Mouse (Mus musculus) embryonic facial prominence, embryonic 14.5 days (tissue): Measurements from ENCODE around the gene Apom. TPM values are rescaled to one million over a fixed set of nuclear protein-coding genes. Genes with fewer than 3 reads are reported as not detected.

Experiments used
- ATAC-seq: fragments of 200-750 bp; cut with Nextera tagmentation; 2 replicates; pipeline ENCODE4 v1.8.0; 2017; ENCODE audit warnings: low read depth, moderate number of reproducible peaks, moderate TSS enrichment
- DNase-seq: peaks from one replicate; pipeline ENCODE4 v3.0.0-alpha.2; 2015; ENCODE audit warnings: low spot score
- H3K27ac ChIP-seq: fragments of 300-500 bp; sonication (generic); replicated peaks from 2 replicates; pipeline ENCODE4 v1.5.1; 2014; ENCODE audit warnings: low read depth, mild to moderate bottlenecking, low read length, moderate library complexity
- H3K27me3 ChIP-seq: fragments of 300-500 bp; sonication (generic); replicated peaks from 2 replicates; pipeline ENCODE4 v1.6.1; 2014; ENCODE audit warnings: low read length; ENCODE audit not compliant: control insufficient read depth, insufficient read depth
- H3K36me3 ChIP-seq: fragments of 300-500 bp; sonication (generic); 2 replicates; pipeline ENCODE4 v1.6.1; 2014; ENCODE audit warnings: low read length, mixed read lengths; ENCODE audit not compliant: control insufficient read depth, insufficient read depth
- H3K4me1 ChIP-seq: fragments of 300-500 bp; sonication (generic); 2 replicates; pipeline ENCODE4 v1.6.1; 2014; ENCODE audit warnings: antibody characterized with exemption, low read length; ENCODE audit not compliant: control insufficient read depth, insufficient read depth
- H3K4me2 ChIP-seq: fragments of 300-500 bp; sonication (generic); 2 replicates; pipeline ENCODE4 v1.6.1; 2014; ENCODE audit warnings: low read depth, mild to moderate bottlenecking, low read length, moderate library complexity, mixed read lengths
- H3K4me3 ChIP-seq: fragments of 300-500 bp; sonication (generic); 2 replicates; pipeline ENCODE4 v1.5.1; 2014; ENCODE audit warnings: low read depth, mild to moderate bottlenecking, low read length
- H3K9ac ChIP-seq: fragments of 300-500 bp; sonication (generic); 2 replicates; pipeline ENCODE4 v1.6.1; 2014; ENCODE audit warnings: low read depth, mild to moderate bottlenecking, low read length, moderate library complexity, mixed read lengths
- H3K9me3 ChIP-seq: fragments of 300-500 bp; sonication (generic); 2 replicates; pipeline ENCODE4 v1.6.1; 2016; ENCODE audit warnings: low read length; ENCODE audit not compliant: control insufficient read depth
- WGBS: fragments of 180-500 bp; shearing (Covaris S2); extraction: QIAGEN DNeasy Blood & Tissue Kit; methylation state at CpG from one replicate; pipeline ENCODE4 v1.1.7; 2014; 5-methylcytosine and 5-hydroxymethylcytosine counted together
- polyA plus RNA-seq: library from polyadenylated mRNA; unstranded; fragments of >200 nt; fragmentation: Nextera tagmentation; extraction: Ambion mirVana; gene quantifications from 2 replicates; pipeline ENCODE4 v1.2.1, GENCODE M21; 2014

The Apom gene
- 0.28 TPM in 1 of 2 replicates, not detected in the other for polyA plus RNA-seq

GRCm38 (mm10) chr17:35131500-35132173, at the start of gene Apom:
Apom (minus strand) TSS chr17:35132050.
- H3K9me3 ChIP-seq: no peaks in the 10 kb centered on the region
- 0 out of 2 replicates have a peak, but pooled peaks cover 22% of the 10 kb centered on the region for H3K36me3 ChIP-seq
- no peak within 1 kb of the TSS for H3K4me3 ChIP-seq
- no peak within 1 kb of the TSS for H3K27ac ChIP-seq
- H3K4me2 ChIP-seq: no peak within 1 kb of the TSS
- 84% methylated on average over 15 of the region's 15 CpGs for WGBS
- DNase-seq (no peak), ATAC-seq (no peak)
- peaks cover 10% of the 10 kb centered on the region for H3K4me1 ChIP-seq
- no peaks in the 10 kb centered on the region for H3K27me3 ChIP-seq
- H3K9ac ChIP-seq: no peak within 1 kb of the TSS

- Histone ChIP-seq H3K9me3 (no peaks in the 10 kb centered on the region), H3K4me2 (no peak overlapping the region), H3K9ac (no peak overlapping the region), H3K27ac (no peak overlapping the region), H3K27me3 (no peaks in the 10 kb centered on the region), H3K36me3 (no peaks in the 10 kb centered on the region), H3K4me1 (no peaks in the 10 kb centered on the region), H3K4me3 (no peak overlapping the region)
- 95% methylated on average over 5 of the region's 5 CpGs for WGBS
- ATAC-seq (no peak), DNase-seq (no peak)
These were observed 48.2 kb upstream of the Apom start for GRCm38 (mm10) chr17:35180093-35180492.

GRCm38 (mm10) chr17:35178528-35178927, 46.7 kb upstream of the Apom start:
- H3K27me3 ChIP-seq: no peaks in the 10 kb centered on the region
- WGBS: 18% methylated on average over 5 of the region's 5 CpGs
- ATAC-seq (peak; percentile 82), DNase-seq (peak; percentile 74)
- H3K4me1 ChIP-seq: peaks cover 4% of the 10 kb centered on the region; the same call in 1 of the 2 replicates
- H3K9ac ChIP-seq: no peak overlapping the region
- no peak overlapping the region for H3K4me3 ChIP-seq
- no peaks in the 10 kb centered on the region for H3K9me3 ChIP-seq
- no peak overlapping the region for H3K4me2 ChIP-seq
- no peaks in the 10 kb centered on the region for H3K36me3 ChIP-seq
- H3K27ac ChIP-seq: no peak overlapping the region

GRCm38 (mm10) chr17:35175968-35176367, 44.1 kb upstream of the Apom start, which contains the start of gene Aif1:
Aif1 (minus strand) TSS chr17:35176068.
- Histone ChIP-seq H3K9ac (peak within 1 kb of the TSS; percentile 30; the same call in 1 of the 2 replicates), H3K36me3 (no peaks in the 10 kb centered on the region), H3K4me1 (peaks cover 6% of the 10 kb centered on the region; the same call in 1 of the 2 replicates), H3K4me3 (no peak within 1 kb of the TSS), H3K27me3 (no peaks in the 10 kb centered on the region), H3K9me3 (no peaks in the 10 kb centered on the region), H3K27ac (no peak within 1 kb of the TSS), H3K4me2 (no peak within 1 kb of the TSS)
- DNase-seq (no peak), ATAC-seq (no peak)
- WGBS: 41% methylated on average over 2 of the region's 2 CpGs

- Histone ChIP-seq H3K9ac (peak overlapping the region; percentile 30; the same call in 1 of the 2 replicates), H3K9me3 (no peaks in the 10 kb centered on the region), H3K36me3 (no peaks in the 10 kb centered on the region), H3K27me3 (no peaks in the 10 kb centered on the region), H3K4me1 (peaks cover 6% of the 10 kb centered on the region; the same call in 1 of the 2 replicates), H3K4me2 (no peak overlapping the region), H3K27ac (no peak overlapping the region), H3K4me3 (no peak overlapping the region)
- DNase-seq (no peak), ATAC-seq (no peak)
- 67% methylated on average over 6 of the region's 6 CpGs for WGBS
These were observed 43.5 kb upstream of the Apom start for GRCm38 (mm10) chr17:35175382-35175781.

GRCm38 (mm10) chr17:35174201-35174977, 42.5 kb upstream of the Apom start:
- no peak overlapping the region for H3K4me3 ChIP-seq
- H3K9ac ChIP-seq: no peak overlapping the region
- peaks cover 6% of the 10 kb centered on the region; the same call in 1 of the 2 replicates for H3K4me1 ChIP-seq
- ATAC-seq: no peak
- no peaks in the 10 kb centered on the region for H3K36me3 ChIP-seq
- no peaks in the 10 kb centered on the region for H3K27me3 ChIP-seq
- DNase-seq: no peak
- no peak overlapping the region for H3K27ac ChIP-seq
- H3K4me2 ChIP-seq: no peak overlapping the region
- 58% methylated on average over 8 of the region's 8 CpGs for WGBS
- H3K9me3 ChIP-seq: no peaks in the 10 kb centered on the region

- ATAC-seq (no peak), DNase-seq (no peak)
- H3K4me2 ChIP-seq: no peak overlapping the region
- no peaks in the 10 kb centered on the region for H3K9me3 ChIP-seq
- H3K4me3 ChIP-seq: no peak overlapping the region
- no peaks in the 10 kb centered on the region for H3K27me3 ChIP-seq
- H3K27ac ChIP-seq: no peak overlapping the region; the same call in 1 of the 2 replicates
- 57% methylated on average over 3 of the region's 3 CpGs for WGBS
- H3K36me3 ChIP-seq: no peaks in the 10 kb centered on the region
- H3K9ac ChIP-seq: peak overlapping the region; percentile 19; the same call in 1 of the 2 replicates
- peaks cover 6% of the 10 kb centered on the region; the same call in 1 of the 2 replicates for H3K4me1 ChIP-seq
These were observed 41.5 kb upstream of the Apom start for GRCm38 (mm10) chr17:35173329-35173728.

- peaks cover 6% of the 10 kb centered on the region; the same call in 1 of the 2 replicates for H3K4me1 ChIP-seq
- no peaks in the 10 kb centered on the region for H3K9me3 ChIP-seq
- no peak overlapping the region for H3K4me2 ChIP-seq
- H3K27ac ChIP-seq: no peak overlapping the region
- H3K9ac ChIP-seq: no peak overlapping the region
- peak; percentile 71 for DNase-seq
- no peaks in the 10 kb centered on the region for H3K36me3 ChIP-seq
- H3K27me3 ChIP-seq: no peaks in the 10 kb centered on the region
- ATAC-seq: peak; percentile 45
- no peak overlapping the region for H3K4me3 ChIP-seq
- 62% methylated on average over 11 of the region's 11 CpGs for WGBS
These were observed 40.8 kb upstream of the Apom start for GRCm38 (mm10) chr17:35172445-35173234.
